Mouse (Mus musculus): Measurements from ENCODE around the gene Pitpnm2. TPM values are rescaled to one million over a fixed set of nuclear protein-coding genes. Genes with fewer than 3 reads are reported as not detected.
A peak's percentile ranks its signal among the peaks of the same experiment; 100 is the strongest.

Pitpnm2 gene
- total and polyA plus RNA-seq, 3 experiments, result 37.7 to 40.1 (median 40.1) TPM

GRCm38 (mm10) chr5:124253555-124253954, 4.0 kb upstream of the Pitpnm2 start:
- Histone ChIP-seq H3K27ac (no peak overlapping the region), H3K27me3 (ENCODE audit: control insufficient read depth, insufficient read depth, low read length) (no peaks in the 10 kb centered on the region), H3K79me2 (replicated peaks; ENCODE audit: control insufficient read depth, insufficient read depth, low read length) (no peaks in the 10 kb centered on the region), H3K4me3 (no peak overlapping the region), H3K9ac (ENCODE audit: low read depth, low read length) (no peak overlapping the region), H3K4me1 (ENCODE audit: control insufficient read depth, insufficient read depth, low read length) (peaks cover 2% of the 10 kb centered on the region; the same call in 1 of the 2 replicates), H3K36me3 (ENCODE audit: control insufficient read depth, insufficient read depth, low read length) (no peaks in the 10 kb centered on the region)
- WGBS, result 92% methylated on average over 8 of the region's 8 CpGs
- intact Hi-C loops (cut with DNase I), result loop anchor here (5.0 kb wide), 2 partner anchors 44 to 141 kb away; partner anchors contain the start of gene Ogfod2
- DNase-seq, result no peak
- TF ChIP-seq EP300 (IDR thresholded peaks at IDR 0.05; ENCODE audit: insufficient read depth, low read depth, low read length) (no peak), CTCF (IDR thresholded peaks at IDR 0.05) (no peak), POLR2A (IDR thresholded peaks at IDR 0.05; ENCODE audit: insufficient read depth, low read depth, low read length) (no peak)

- Histone ChIP-seq H3K27ac (no peak overlapping the region), H3K36me3 (ENCODE audit: control insufficient read depth, insufficient read depth, low read length) (no peaks in the 10 kb centered on the region), H3K79me2 (replicated peaks; ENCODE audit: control insufficient read depth, insufficient read depth, low read length) (no peaks in the 10 kb centered on the region), H3K27me3 (ENCODE audit: control insufficient read depth, insufficient read depth, low read length) (no peaks in the 10 kb centered on the region), H3K9ac (ENCODE audit: low read depth, low read length) (no peak overlapping the region), H3K4me3 (no peak overlapping the region), H3K4me1 (ENCODE audit: control insufficient read depth, insufficient read depth, low read length) (peaks cover 3% of the 10 kb centered on the region; the same call in 1 of the 2 replicates)
- no peak for DNase-seq
- WGBS, result 94% methylated on average over 13 of the region's 13 CpGs
- no peak for TF ChIP-seq CTCF (IDR thresholded peaks at IDR 0.05)
- no peak for TF ChIP-seq POLR2A (IDR thresholded peaks at IDR 0.05; ENCODE audit: insufficient read depth, low read depth, low read length)
- no peak for TF ChIP-seq EP300 (IDR thresholded peaks at IDR 0.05; ENCODE audit: insufficient read depth, low read depth, low read length)
- intact Hi-C loops (cut with DNase I), result loop anchor here (5.0 kb wide), 2 partner anchors 45 to 140 kb away; partner anchors contain the start of gene Ogfod2
These were observed 3.2 kb upstream of the Pitpnm2 start for GRCm38 (mm10) chr5:124252580-124253320.

- H3K27ac ChIP-seq, result no peak overlapping the region
- 79% methylated on average over 5 of the region's 5 CpGs for WGBS
- no peak for DNase-seq
- TF ChIP-seq EP300 (IDR thresholded peaks at IDR 0.05; ENCODE audit: insufficient read depth, low read depth, low read length) (no peak), CTCF (IDR thresholded peaks at IDR 0.05) (no peak), POLR2A (IDR thresholded peaks at IDR 0.05; ENCODE audit: insufficient read depth, low read depth, low read length) (no peak)
- intact Hi-C loops (cut with DNase I), result loop anchor here (5.0 kb wide), 2 partner anchors 46 to 139 kb away; partner anchors contain the start of gene Ogfod2
- H3K27me3 ChIP-seq (ENCODE audit: control insufficient read depth, insufficient read depth, low read length), result no peaks in the 10 kb centered on the region
- no peaks in the 10 kb centered on the region for H3K79me2 ChIP-seq (replicated peaks; ENCODE audit: control insufficient read depth, insufficient read depth, low read length)
- H3K4me1 ChIP-seq (ENCODE audit: control insufficient read depth, insufficient read depth, low read length), result peaks cover 6% of the 10 kb centered on the region
- no peaks in the 10 kb centered on the region; the same call in 1 of the 2 replicates for H3K36me3 ChIP-seq (ENCODE audit: control insufficient read depth, insufficient read depth, low read length)
- H3K9ac ChIP-seq (ENCODE audit: low read depth, low read length), result no peak overlapping the region
- H3K4me3 ChIP-seq, result no peak overlapping the region
These were observed 1.5 kb upstream of the Pitpnm2 start for GRCm38 (mm10) chr5:124251070-124251469.

- H3K79me2 ChIP-seq (replicated peaks; ENCODE audit: control insufficient read depth, insufficient read depth, low read length), result peaks cover 1% of the 10 kb centered on the region; the same call in 1 of the 2 replicates
- no peak for TF ChIP-seq EP300 (IDR thresholded peaks at IDR 0.05; ENCODE audit: insufficient read depth, low read depth, low read length)
- TF ChIP-seq CTCF (IDR thresholded peaks at IDR 0.05), result no peak
- TF ChIP-seq POLR2A (IDR thresholded peaks at IDR 0.05; ENCODE audit: insufficient read depth, low read depth, low read length), result no peak; the same call in 1 of the 2 replicates
- peaks cover 7% of the 10 kb centered on the region for H3K4me1 ChIP-seq (ENCODE audit: control insufficient read depth, insufficient read depth, low read length)
- H3K36me3 ChIP-seq (ENCODE audit: control insufficient read depth, insufficient read depth, low read length), result peaks cover 3% of the 10 kb centered on the region
- H3K9ac ChIP-seq (ENCODE audit: low read depth, low read length), result peak overlapping the region; percentile 93
- WGBS, result 6% methylated on average over 76 of the region's 77 CpGs
- no peaks in the 10 kb centered on the region for H3K27me3 ChIP-seq (ENCODE audit: control insufficient read depth, insufficient read depth, low read length)
- peak overlapping the region; percentile 92 for H3K27ac ChIP-seq
- peak overlapping the region; percentile 74 for H3K4me3 ChIP-seq
- peak; percentile 81 for DNase-seq
- intact Hi-C loops (cut with DNase I), result loop anchor here (1.0 to 5.0 kb wide), 4 partner anchors 30 to 86 kb away; no protein-coding TSS in a partner anchor
These were observed 531 bp downstream of the Pitpnm2 start for GRCm38 (mm10) chr5:124248845-124249613.

GRCm38 (mm10) chr5:124247986-124248626, 1.5 kb downstream of the Pitpnm2 start:
- intact Hi-C loops (cut with DNase I), result loop anchor here (1.0 to 5.0 kb wide), 4 partner anchors 29 to 85 kb away; no protein-coding TSS in a partner anchor
- 25% methylated on average over 9 of the region's 9 CpGs for WGBS
- peaks cover 13% of the 10 kb centered on the region for H3K4me1 ChIP-seq (ENCODE audit: control insufficient read depth, insufficient read depth, low read length)
- peaks cover 3% of the 10 kb centered on the region for H3K36me3 ChIP-seq (ENCODE audit: control insufficient read depth, insufficient read depth, low read length)
- peak; percentile 60 to 63 for DNase-seq
- peak overlapping the region; percentile 74 for H3K4me3 ChIP-seq
- H3K79me2 ChIP-seq (replicated peaks; ENCODE audit: control insufficient read depth, insufficient read depth, low read length), result peaks cover 1% of the 10 kb centered on the region; the same call in 1 of the 2 replicates
- no peaks in the 10 kb centered on the region for H3K27me3 ChIP-seq (ENCODE audit: control insufficient read depth, insufficient read depth, low read length)
- TF ChIP-seq POLR2A (IDR thresholded peaks at IDR 0.05; ENCODE audit: insufficient read depth, low read depth, low read length), result peak; percentile 78
- no peak for TF ChIP-seq CTCF (IDR thresholded peaks at IDR 0.05)
- peak; percentile 77; the same call in 1 of the 2 replicates for TF ChIP-seq EP300 (IDR thresholded peaks at IDR 0.05; ENCODE audit: insufficient read depth, low read depth, low read length)
- peak overlapping the region; percentile 93 for H3K9ac ChIP-seq (ENCODE audit: low read depth, low read length)
- peak overlapping the region; percentile 92 for H3K27ac ChIP-seq
